Mouse (Mus musculus) right cerebral cortex, postnatal 14 days (tissue): ENCODE data around the gene Wdr41.

Source experiments
- DNase-seq: peaks from one replicate; pipeline ENCODE4 v3.0.0; 2022

Wdr41 gene

GRCm38 (mm10) chr13:95038200-95038599, 62.1 kb downstream of the Wdr41 start:
- no peak for DNase-seq

- DNase-seq: no peak
Observed at GRCm38 (mm10) chr13:95040140-95040738, 64.1 kb downstream of the Wdr41 start.

GRCm38 (mm10) chr13:95044108-95044507, 68.0 kb downstream of the Wdr41 start:
- no peak for DNase-seq

GRCm38 (mm10) chr13:95050398-95050797, 74.3 kb downstream of the Wdr41 start:
- no peak for DNase-seq

GRCm38 (mm10) chr13:95052421-95052820, 76.3 kb downstream of the Wdr41 start:
- DNase-seq: no peak

GRCm38 (mm10) chr13:95055742-95056388, 79.7 kb downstream of the Wdr41 start:
- no peak for DNase-seq

- no peak for DNase-seq
Observed at GRCm38 (mm10) chr13:95056501-95057280, 80.5 kb downstream of the Wdr41 start.

GRCm38 (mm10) chr13:95058885-95059284, 82.7 kb downstream of the Wdr41 start:
- no peak for DNase-seq

- no peak for DNase-seq
Observed at GRCm38 (mm10) chr13:95063390-95064017, 87.4 kb downstream of the Wdr41 start.

- no peak for DNase-seq
Observed at GRCm38 (mm10) chr13:95067854-95068253, 91.7 kb downstream of the Wdr41 start.

- DNase-seq: no peak
Observed at GRCm38 (mm10) chr13:95070268-95070667, 94.1 kb downstream of the Wdr41 start.
